Mouse (Mus musculus) intestine, embryonic 14.5 days (tissue): ENCODE measurements around the gene Tlcd2. TPM values are rescaled to one million over a fixed set of nuclear protein-coding genes. Genes with fewer than 3 reads are reported as not detected.

Source experiments
- ATAC-seq: fragments of 200-750 bp; cut with Nextera tagmentation; replicated peaks from 2 replicates; pipeline ENCODE4 v1.8.0; 2017; ENCODE audit warnings: low read depth, moderate number of reproducible peaks, moderate TSS enrichment, moderate library complexity; ENCODE audit not compliant: low FRiP score, low TSS enrichment
- DNase-seq: peaks from one replicate; pipeline ENCODE4 v3.0.0-alpha.2; 2018; ENCODE audit warnings: low spot score
- H3K27ac ChIP-seq: fragments of 300-500 bp; sonication (generic); 2 replicates; pipeline ENCODE4 v1.5.1; 2014; ENCODE audit warnings: low read depth, mild to moderate bottlenecking, control low read depth
- H3K27me3 ChIP-seq: fragments of 300-500 bp; sonication (generic); replicated peaks from 2 replicates; pipeline ENCODE4 v1.6.1; 2014; ENCODE audit warnings: low read length, control low read depth; ENCODE audit not compliant: control insufficient read depth, insufficient read depth
- H3K36me3 ChIP-seq: fragments of 300-500 bp; sonication (generic); 2 replicates; pipeline ENCODE4 v1.6.1; 2014; ENCODE audit warnings: low read length, control low read depth; ENCODE audit not compliant: control insufficient read depth, insufficient read depth
- H3K4me1 ChIP-seq: fragments of 300-500 bp; sonication (generic); replicated peaks from 2 replicates; pipeline ENCODE4 v1.6.1; 2014; ENCODE audit warnings: low read length, control low read depth, mixed read lengths; ENCODE audit not compliant: control insufficient read depth, insufficient read depth
- H3K4me2 ChIP-seq: fragments of 300-500 bp; sonication (generic); 2 replicates; pipeline ENCODE4 v1.6.1; 2014; ENCODE audit warnings: low read length
- H3K4me3 ChIP-seq: fragments of 300-500 bp; sonication (generic); 2 replicates; pipeline ENCODE4 v1.5.1; 2014; ENCODE audit warnings: low read depth, low read length, control low read depth, mixed read lengths
- H3K9ac ChIP-seq: fragments of 300-500 bp; sonication (generic); 2 replicates; pipeline ENCODE4 v1.6.1; 2014; ENCODE audit warnings: mild to moderate bottlenecking, low read length
- H3K9me3 ChIP-seq: fragments of 300-500 bp; sonication (generic); 2 replicates; pipeline ENCODE4 v1.6.1; 2016; ENCODE audit warnings: low read length, control low read depth; ENCODE audit not compliant: control insufficient read depth
- WGBS: fragments of 180-500 bp; shearing (Covaris S2); extraction: QIAGEN DNeasy Blood & Tissue Kit; methylation state at CpG from one replicate; pipeline ENCODE4 v1.1.7; 2014; 5-methylcytosine and 5-hydroxymethylcytosine counted together
- polyA plus RNA-seq: library from polyadenylated mRNA; unstranded; fragments of >200 nt; fragmentation: Nextera tagmentation; extraction: Ambion mirVana; gene quantifications from 2 replicates; pipeline ENCODE4 v1.2.1, GENCODE M21; 2014

Gene Tlcd2
- polyA plus RNA-seq, 1 experiment from 2014 or later: 22.4 TPM

GRCm38 (mm10) chr11:75441034-75441433 lies 20.5 kb upstream of the Tlcd2 start:
- H3K36me3 ChIP-seq: peaks cover 9% of the 10 kb centered on the region; the same call in 1 of the 2 replicates
- DNase-seq (no peak), ATAC-seq (no peak)
- no peaks in the 10 kb centered on the region for H3K9me3 ChIP-seq
- no peaks in the 10 kb centered on the region for H3K27me3 ChIP-seq
- no peak overlapping the region for H3K4me2 ChIP-seq
- no peak overlapping the region for H3K27ac ChIP-seq
- no peak overlapping the region for H3K4me3 ChIP-seq
- H3K9ac ChIP-seq: no peak overlapping the region
- no peaks in the 10 kb centered on the region for H3K4me1 ChIP-seq
- 73% methylated on average over 7 of the region's 7 CpGs for WGBS

GRCm38 (mm10) chr11:75441601-75442000 lies 19.9 kb upstream of the Tlcd2 start:
- Histone ChIP-seq H3K27ac (no peak overlapping the region), H3K36me3 (peaks cover 9% of the 10 kb centered on the region; the same call in 1 of the 2 replicates), H3K27me3 (no peaks in the 10 kb centered on the region), H3K4me2 (no peak overlapping the region), H3K9ac (no peak overlapping the region), H3K9me3 (no peaks in the 10 kb centered on the region), H3K4me1 (no peaks in the 10 kb centered on the region), H3K4me3 (no peak overlapping the region)
- 91% methylated on average over 16 of the region's 16 CpGs for WGBS
- no peak for ATAC-seq
- no peak for DNase-seq

GRCm38 (mm10) chr11:75443711-75444110 lies 17.8 kb upstream of the Tlcd2 start:
- DNase-seq (no peak), ATAC-seq (no peak)
- WGBS: 46% methylated on average over 8 of the region's 8 CpGs
- no peaks in the 10 kb centered on the region for H3K27me3 ChIP-seq
- H3K4me2 ChIP-seq: no peak overlapping the region
- H3K27ac ChIP-seq: no peak overlapping the region
- H3K4me3 ChIP-seq: no peak overlapping the region
- H3K9me3 ChIP-seq: no peaks in the 10 kb centered on the region
- H3K4me1 ChIP-seq: no peaks in the 10 kb centered on the region
- H3K9ac ChIP-seq: no peak overlapping the region
- H3K36me3 ChIP-seq: peaks cover 19% of the 10 kb centered on the region

- WGBS: 86% methylated on average over 3 of the region's 3 CpGs
These were observed 12.9 kb upstream of the Tlcd2 start for GRCm38 (mm10) chr11:75448575-75448974.

GRCm38 (mm10) chr11:75449695-75450094 lies 11.8 kb upstream of the Tlcd2 start:
- WGBS: 81% methylated on average over 7 of the region's 7 CpGs
- Histone ChIP-seq H3K4me1 (peaks cover 5% of the 10 kb centered on the region), H3K27ac (no peak overlapping the region), H3K9me3 (no peaks in the 10 kb centered on the region), H3K36me3 (peaks cover 18% of the 10 kb centered on the region), H3K27me3 (no peaks in the 10 kb centered on the region), H3K4me2 (no peak overlapping the region), H3K9ac (no peak overlapping the region), H3K4me3 (no peak overlapping the region)
- ATAC-seq: no peak
- no peak for DNase-seq

More at GRCm38 (mm10) chr11:75448575-75448974, 12.9 kb upstream of the Tlcd2 start:
- Histone ChIP-seq H3K4me1 (no peaks in the 10 kb centered on the region), H3K4me3 (no peak overlapping the region), H3K27ac (no peak overlapping the region), H3K4me2 (no peak overlapping the region), H3K9ac (no peak overlapping the region), H3K27me3 (no peaks in the 10 kb centered on the region), H3K36me3 (peaks cover 22% of the 10 kb centered on the region), H3K9me3 (no peaks in the 10 kb centered on the region)
- DNase-seq: no peak
- ATAC-seq: no peak

GRCm38 (mm10) chr11:75450304-75450908 lies 11.1 kb upstream of the Tlcd2 start:
- H3K27me3 ChIP-seq: no peaks in the 10 kb centered on the region
- no peak overlapping the region for H3K4me3 ChIP-seq
- H3K27ac ChIP-seq: no peak overlapping the region
- H3K4me1 ChIP-seq: peaks cover 10% of the 10 kb centered on the region
- no peak overlapping the region for H3K9ac ChIP-seq
- no peak for ATAC-seq
- peaks cover 17% of the 10 kb centered on the region for H3K36me3 ChIP-seq
- no peaks in the 10 kb centered on the region for H3K9me3 ChIP-seq
- no peak for DNase-seq
- H3K4me2 ChIP-seq: no peak overlapping the region
- 83% methylated on average over 8 of the region's 8 CpGs for WGBS

GRCm38 (mm10) chr11:75450936-75451335 lies 10.6 kb upstream of the Tlcd2 start:
- Histone ChIP-seq H3K4me2 (no peak overlapping the region), H3K36me3 (peaks cover 17% of the 10 kb centered on the region), H3K4me1 (peaks cover 10% of the 10 kb centered on the region), H3K9me3 (no peaks in the 10 kb centered on the region), H3K27ac (no peak overlapping the region), H3K9ac (no peak overlapping the region), H3K4me3 (no peak overlapping the region), H3K27me3 (no peaks in the 10 kb centered on the region)
- ATAC-seq (no peak), DNase-seq (no peak)
- 90% methylated on average over 15 of the region's 15 CpGs for WGBS

- Histone ChIP-seq H3K9me3 (no peaks in the 10 kb centered on the region), H3K27ac (no peak overlapping the region), H3K9ac (no peak overlapping the region), H3K4me2 (no peak overlapping the region), H3K4me3 (no peak overlapping the region), H3K36me3 (peaks cover 17% of the 10 kb centered on the region), H3K4me1 (peaks cover 10% of the 10 kb centered on the region), H3K27me3 (no peaks in the 10 kb centered on the region)
- 91% methylated on average over 8 of the region's 8 CpGs for WGBS
- no peak for ATAC-seq
- DNase-seq: no peak
These were observed 9.4 kb upstream of the Tlcd2 start for GRCm38 (mm10) chr11:75452081-75452480.

GRCm38 (mm10) chr11:75452812-75453557 lies 8.5 kb upstream of the Tlcd2 start:
- Histone ChIP-seq H3K4me3 (no peak overlapping the region), H3K4me1 (peaks cover 10% of the 10 kb centered on the region), H3K27me3 (no peaks in the 10 kb centered on the region), H3K9ac (no peak overlapping the region), H3K4me2 (no peak overlapping the region), H3K27ac (no peak overlapping the region), H3K36me3 (peaks cover 12% of the 10 kb centered on the region), H3K9me3 (no peaks in the 10 kb centered on the region)
- 94% methylated on average over 31 of the region's 31 CpGs for WGBS
- ATAC-seq: no peak
- DNase-seq: no peak
